Mouse (Mus musculus) retina, postnatal 1 day (tissue): ENCODE results near the gene Gnat1.

Experiments used
- DNase-seq: peaks from one replicate; pipeline ENCODE4 v3.0.0-alpha.2; 2012

The Gnat1 gene

DNA sequence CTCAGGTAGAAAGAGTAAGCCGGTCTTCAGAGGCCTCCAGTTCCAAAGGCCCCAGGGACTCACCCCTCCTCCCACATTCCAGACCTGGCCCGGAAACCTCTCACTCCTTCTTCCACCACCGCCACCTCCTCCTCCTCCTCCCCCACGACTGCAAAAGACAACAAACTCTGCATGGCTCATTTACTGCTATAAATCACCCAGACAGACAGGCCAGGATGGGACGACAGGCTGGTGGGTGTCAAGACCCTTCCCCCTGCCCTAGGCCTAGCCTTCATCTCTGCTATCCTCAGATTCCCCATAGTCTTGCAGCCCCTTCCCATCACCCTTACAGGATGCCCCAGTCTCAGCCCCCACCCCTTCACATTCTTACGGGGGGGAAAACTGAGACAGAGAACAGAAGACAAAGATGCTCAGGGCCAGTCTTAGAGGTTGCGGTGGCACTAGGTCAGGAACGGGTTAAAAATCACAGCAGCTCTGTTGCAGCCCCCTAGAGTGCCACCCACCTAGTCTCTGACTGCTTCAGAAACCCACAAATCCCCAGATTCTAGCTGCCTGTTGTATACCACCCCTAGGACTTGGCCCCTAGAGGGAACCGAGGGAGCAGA, 20.0 kb upstream of the Gnat1 start:
- peak; percentile 46 for DNase-seq

DNA sequence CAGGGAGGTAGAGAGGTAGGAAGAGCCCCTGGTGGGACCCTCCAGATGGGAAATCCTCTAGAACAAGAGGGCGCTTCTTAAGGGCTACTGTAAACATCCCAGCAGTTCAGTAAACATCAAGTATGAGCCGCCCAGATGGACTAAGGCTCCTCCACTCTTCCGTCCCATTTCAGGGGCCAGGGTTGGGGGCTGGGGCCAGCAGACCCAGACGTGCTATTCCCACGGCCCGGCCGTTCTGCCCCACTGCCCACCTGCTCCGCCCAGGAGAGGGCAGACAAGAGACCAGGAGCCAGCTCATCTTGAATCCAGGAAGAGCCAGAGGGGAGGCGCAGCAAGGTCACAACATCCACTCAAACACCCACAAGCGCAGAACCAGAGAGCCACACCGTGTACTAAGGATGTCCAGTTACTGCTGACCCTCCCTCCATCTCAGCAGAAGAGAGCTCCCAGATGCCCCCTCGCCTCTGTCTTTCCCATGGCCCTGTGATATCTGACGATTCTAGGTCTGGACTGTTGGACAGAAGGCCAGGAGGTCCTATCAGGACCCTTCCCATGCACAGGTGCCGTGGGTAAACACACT, 19.2 kb upstream of the Gnat1 start:
- DNase-seq = peak; percentile 79

DNA sequence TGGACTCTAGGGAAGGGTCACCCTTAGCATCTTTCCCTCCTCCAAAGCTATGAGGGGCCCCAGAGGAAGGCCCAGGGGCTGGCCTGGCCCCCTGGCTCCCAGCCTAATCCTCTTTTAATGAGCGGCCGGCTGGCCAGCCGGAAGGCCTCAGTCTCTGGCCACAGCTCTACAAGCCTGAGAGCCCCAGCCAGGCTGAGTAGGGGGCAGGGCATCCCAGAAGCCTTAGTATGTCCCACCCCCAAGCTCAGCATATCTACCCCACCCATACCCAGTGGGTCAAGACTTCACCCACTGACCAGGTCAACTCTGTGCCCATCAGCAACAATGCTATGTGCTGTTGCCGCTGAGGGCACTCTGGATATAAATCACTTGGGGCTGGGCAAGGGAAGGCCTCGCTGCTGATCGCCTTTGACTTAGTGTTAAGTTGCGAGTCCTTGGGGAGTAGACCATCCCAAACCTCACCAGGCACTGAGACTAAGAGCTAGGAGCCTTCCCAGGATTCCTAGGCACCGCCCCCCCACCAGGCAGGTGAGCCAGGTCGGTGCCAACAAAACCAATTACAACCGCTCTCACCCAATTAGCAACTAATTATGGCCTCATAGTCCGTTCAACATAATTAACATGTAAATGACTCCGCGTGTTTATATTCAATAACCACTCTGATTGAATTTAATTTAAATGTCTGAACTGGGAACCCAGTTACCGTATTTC, 18.5 kb upstream of the Gnat1 start:
- DNase-seq = peak; percentile 91

DNA sequence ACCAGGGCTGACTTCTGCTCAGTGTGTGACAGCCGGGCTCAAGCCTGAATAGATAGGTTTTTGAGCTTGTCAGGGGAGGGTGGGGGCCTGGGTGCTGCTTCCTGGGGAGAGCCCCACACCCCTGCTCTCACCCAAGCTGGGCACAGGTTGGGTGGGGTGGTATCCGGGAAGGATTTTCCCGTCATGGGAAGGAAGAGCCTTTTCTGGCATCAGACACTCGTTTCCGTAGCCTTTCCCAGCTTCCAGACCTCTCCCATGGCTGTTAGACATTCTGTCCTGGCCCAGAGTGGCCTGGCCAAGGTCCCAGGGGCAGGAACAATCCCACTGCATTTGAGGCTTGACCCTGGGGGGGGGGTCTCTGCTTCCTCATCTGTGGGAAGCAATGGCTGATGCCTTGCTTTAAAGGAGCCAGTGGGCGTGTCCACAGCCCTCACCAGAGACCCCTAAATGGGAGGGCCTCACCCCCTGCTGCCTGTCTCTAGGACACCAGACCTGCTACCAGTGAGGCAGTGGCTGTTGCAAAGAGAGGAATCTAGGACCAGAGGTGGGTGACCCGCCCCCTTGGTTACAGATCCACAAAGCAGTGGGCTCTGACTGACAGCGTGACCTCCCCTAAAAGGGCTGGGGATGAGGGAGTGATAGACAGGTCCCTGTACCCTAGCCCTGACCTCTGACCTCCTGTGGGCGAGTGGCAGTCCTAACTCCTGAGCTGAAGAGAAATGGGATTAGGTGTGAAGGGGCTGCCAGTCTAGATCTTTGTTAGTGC, 17.5 kb upstream of the Gnat1 start:
- DNase-seq = peak; percentile 66

DNA sequence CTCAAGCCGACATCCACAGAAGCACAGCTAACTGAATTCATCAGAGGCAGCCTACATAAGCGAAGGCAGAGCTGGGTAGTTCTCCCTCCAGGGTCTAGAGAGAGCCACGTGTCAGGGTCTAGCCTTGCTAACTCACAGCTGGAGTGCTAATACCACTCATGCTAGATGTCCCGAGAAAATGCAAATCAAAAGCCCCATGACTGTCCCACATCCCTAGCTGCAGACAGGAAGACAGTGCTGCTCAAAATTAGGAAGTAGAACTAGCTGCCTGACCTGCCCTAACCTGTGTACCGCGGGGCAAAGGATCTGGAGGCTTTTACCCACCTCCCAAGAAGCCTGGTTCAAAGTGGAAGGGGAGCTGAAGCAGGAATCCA, 16.6 kb upstream of the Gnat1 start:
- peak; percentile 40 for DNase-seq

DNA sequence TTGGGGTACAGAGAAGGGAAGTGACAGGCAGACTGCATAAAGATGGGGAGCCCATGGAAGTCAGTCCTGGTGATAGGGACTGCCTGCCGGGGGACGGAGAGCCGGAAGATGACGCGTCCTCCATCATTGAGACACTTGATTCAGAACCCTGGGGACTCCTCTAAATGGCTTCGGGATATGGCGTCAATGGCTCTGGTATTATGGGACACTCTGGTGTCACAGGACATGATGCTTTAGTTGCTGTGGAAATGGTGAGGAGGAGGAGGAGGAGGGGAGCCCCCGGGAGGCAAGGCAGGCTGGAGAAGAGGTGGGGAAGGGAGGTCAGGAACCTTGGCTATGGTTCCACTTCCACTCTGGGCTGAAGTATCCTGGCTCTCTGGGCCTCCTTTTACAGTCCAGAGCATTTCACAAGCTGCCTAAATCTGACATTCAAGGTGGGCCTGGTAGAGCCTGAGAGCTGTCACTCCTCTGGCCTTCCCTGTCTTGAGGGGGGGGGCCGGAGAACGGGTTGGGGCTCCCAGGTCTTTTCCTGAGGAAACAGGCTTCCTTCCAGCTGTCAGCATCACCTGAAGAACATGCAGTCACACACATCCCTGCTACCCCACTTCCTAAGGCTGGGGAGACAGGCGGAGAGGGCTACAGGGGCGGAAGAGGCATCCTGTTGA, 16.1 kb upstream of the Gnat1 start:
- DNase-seq = no peak

DNA sequence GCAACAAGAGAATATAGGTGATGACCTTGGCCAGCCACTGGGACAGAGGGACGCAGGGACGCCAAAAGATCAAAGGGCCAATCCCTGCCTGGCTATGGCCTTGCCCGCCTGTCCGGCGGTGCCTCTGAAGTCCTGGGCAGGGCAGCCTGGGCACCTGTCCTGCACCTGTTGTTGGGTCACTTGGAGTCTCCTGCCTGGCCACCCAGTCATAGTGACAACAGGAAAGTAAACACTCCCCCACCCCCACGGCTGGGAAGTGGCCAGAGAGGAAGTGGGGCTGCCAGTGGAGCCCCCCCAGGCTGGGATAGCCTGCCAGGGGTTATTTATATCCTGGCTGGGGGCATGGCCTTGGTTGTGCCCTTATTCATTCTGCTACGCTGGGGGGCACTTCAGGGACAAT, 15.1 kb upstream of the Gnat1 start:
- DNase-seq = no peak

DNA sequence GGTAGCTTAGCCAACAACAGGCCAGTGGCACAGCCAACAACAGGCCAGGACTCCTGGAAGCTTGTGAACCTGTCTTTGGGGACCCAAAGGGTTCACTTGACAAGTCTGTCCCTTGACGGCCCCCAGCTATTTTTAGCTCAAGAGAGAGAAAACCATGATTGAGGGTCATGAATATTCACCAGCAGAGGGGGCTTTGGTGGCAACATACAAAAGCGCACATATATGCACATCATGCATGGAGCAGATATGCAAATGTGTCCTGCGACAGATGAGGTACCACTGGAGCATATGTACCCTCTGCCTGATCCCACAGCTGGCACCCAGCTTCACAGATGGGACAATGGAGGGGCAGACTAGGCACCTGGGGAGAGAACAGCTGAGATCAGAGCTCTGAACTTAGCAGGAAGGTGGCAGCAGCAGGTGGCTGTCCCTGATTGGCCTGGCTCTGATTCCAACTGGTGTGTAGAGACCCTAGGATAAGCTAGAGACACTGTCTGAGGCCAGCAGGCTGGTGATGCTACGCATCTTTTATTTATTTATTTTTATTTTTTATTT, 14.0 kb upstream of the Gnat1 start:
- DNase-seq = peak; percentile 53

DNA sequence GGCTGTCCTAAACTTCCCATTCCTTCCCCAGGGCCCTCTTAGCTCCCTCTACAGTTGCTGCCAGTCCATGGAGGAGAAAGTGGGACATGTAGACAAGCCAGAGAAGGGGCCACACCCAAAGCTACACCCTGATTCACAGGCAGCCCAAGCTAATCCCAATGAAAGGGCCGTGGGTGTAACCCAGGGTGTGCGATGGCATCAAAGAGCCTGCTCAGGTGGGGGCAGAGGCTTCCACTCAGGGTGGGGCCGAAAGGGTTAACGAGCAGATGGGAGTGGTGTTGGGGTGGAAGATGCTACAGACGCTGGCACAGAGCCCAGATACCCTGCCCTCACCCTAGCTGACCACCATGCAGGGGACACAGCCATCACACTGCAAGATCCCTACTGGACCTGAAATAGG, 13.3 kb upstream of the Gnat1 start:
- DNase-seq = peak; percentile 83

DNA sequence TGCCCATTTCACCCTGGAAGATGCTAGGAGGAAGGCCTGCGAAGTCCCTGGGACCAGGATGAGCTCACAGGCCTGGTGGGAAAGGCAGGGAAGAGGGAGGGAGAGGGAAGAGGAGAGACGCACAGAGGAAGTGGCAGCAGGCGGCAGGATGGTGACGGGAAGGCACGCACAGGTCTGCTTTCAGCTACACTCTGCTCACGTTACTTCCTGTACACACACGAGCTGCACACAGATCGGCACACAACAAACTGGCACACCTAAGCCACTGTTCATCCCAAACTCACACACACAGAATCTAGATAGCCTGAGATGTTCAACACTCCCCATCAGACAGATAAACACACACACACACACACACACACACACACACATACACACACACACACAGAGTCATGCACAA, 10.9 kb upstream of the Gnat1 start:
- no peak for DNase-seq

DNA sequence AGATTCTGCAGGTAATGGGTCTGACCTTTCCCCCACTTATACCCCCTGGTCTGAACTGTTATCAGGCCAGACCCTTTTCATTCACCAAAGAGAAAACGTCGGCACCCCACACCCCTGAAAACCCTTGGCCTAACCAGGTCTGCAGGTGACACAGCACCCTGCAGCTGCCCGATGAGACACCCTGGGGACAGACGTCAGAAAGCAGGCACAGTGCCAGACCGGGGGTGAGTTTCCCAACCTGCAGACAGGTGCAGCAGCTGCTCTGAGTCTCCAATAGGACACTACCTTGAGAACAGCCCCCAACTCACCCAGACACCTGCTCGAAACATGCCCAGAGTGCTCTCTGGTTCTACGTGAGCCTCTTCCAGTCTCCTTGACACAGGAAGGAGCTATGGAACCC, 9.4 kb upstream of the Gnat1 start:
- no peak for DNase-seq

DNA sequence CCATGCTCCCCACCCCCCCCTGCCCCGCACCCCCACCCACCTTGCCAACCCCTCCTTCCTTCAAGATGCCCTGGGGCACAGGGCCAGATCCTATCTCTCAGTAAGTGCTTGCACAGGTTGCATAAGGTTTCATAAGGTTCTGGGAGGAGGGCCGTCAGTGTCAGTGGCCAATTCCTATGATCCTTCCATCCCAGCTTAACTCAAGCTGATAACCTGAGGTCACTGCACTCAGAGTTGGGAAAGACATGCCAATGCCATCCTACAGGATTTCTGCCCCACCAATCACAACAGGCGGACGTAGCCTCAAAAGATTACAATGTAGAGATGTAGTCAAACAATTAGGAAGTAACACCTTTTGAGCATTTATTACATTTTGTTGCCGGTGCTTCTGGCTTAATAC, 8.9 kb upstream of the Gnat1 start:
- no peak for DNase-seq

DNA sequence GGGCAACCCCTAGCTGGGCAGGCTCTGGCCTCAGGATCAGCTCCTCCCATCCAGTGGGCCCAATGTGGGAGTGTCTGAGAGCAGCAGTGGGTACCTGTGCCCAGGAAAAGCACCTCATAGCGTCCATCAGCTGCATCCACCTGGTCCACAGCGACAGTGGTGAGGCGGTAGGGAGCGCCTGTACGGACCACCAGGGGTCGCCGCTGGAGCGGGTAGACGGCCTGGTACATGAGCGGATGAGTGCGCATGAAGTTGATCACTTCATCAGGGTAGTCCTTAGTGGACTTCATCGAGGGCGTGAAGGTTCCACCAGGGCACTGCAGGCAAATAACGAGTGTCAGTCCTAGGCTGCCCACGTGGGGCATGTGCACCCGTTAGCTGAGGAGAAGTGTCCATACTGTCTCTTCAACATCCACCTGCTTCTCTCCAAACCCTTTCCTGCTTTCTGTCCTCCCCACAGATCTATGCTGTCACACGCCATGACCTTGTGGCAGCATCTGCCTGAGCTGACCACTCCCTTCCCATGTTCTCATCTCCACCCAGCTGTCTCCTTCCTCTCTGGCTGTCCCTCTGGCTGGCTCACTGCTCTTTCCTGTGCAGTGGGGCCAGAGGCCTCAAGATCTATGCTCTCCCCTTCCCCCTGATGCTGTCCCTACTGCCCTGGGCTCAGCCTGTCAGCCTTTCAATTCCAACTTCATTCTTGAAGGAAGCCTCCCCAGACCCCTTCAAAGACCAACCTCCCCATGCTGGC, 5.9 kb upstream of the Gnat1 start:
- DNase-seq = peak; percentile 78

DNA sequence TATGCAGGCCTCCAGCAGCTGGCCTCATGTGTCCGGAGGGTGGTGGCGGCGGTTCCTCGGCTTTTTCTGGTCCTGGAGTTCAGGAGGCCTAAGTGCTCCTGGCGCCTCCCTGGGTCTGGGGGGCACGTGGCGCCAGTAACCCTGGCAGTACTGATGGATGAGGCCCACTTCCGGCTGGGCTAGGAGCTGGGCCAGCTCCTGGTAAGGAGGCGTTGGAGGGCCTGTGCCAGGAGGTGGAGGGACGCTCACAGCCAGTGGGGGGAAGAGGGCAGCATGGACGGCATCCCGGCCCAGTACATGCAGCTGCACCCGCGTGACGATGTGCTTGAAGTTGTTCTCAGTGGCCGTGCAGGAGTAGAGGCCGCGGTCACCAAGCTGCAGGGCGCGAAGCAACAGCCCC, 2.9 kb upstream of the Gnat1 start:
- DNase-seq = no peak

DNA sequence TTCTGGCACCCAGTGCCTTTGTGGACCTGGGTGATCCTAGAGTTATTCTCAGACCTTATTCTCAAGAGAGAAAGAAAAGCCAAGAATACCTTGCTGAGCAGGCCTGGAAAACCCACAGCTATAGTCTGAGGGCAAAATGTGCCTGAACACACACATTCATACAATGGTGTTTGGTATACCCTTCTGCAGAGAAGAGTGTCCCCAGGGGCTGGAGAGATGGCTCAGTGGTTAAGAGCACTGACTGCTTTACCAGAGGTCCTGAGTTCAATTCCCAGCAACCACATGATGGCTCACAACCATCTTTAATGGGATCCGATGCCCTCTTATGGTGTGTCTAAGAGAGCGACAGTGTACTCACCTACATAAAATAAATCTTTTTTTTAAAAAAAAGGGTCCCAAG, 651 bp downstream of the Gnat1 start:
- no peak for DNase-seq

DNA sequence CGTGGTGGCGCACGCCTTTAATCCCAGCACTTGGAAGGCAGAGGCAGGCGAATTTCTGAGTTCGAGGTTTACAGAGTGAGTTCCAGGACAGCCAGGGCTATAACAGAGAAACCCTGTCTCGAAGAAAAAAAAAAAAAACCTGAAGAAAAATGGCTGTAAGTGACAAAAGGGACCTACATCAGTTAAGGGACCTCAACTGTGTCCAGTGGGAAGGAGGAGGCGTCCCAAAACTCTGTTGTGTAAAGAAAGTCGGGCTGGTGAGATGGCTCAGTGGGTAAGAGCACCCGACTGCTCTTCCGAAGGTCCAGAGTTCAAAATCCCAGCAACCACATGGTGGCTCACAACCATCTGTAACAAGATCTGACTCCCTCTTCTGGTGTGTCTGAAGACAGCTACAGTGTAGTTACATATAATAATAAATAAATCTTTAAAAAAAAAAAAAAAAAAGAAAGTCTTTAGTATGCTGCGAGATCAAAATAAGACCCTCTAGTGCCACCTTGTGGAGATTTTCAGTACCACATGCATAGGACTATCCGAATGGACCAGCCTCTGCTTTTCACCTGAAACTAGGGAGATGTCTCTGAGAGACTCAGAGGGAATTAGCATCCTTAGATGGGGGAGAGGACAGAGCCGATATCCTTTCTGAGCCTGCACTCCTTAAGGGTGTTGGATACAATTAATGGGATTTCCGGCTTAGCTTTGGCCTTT, 1.5 kb downstream of the Gnat1 start:
- peak; percentile 86 for DNase-seq

DNA sequence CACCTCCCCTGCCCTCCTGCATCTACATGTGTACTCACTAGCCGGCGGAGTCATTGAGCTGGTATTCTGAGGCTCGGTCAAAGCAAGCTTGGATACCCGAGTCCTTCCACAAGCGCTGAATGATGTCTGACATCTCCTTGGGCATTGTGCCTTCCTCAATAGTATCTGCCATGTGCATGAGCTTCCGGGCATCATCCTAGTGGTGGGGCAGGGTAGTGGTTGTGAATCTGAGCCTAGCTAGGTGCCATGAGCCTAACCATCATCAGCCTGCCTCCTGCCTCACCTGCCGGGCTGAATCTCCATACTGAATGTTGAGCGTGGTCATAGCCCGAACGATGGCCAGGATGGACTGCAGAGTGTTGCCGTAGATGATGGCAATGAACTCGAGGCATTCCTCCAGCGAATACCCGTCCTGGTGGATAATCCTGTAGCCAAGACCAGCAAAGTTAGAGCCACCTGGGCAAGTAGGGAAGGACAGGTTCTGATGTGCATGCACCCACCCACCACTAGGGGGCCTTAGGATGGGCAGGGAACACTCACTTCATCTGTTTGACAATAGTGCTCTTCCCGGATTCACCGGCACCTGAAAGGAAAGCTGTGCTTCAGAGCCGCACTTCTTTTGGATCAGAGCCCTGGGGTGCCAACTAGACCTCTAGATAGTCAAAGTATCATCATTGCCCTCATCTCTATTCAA, 2.3 kb downstream of the Gnat1 start:
- DNase-seq = peak; percentile 78

DNA sequence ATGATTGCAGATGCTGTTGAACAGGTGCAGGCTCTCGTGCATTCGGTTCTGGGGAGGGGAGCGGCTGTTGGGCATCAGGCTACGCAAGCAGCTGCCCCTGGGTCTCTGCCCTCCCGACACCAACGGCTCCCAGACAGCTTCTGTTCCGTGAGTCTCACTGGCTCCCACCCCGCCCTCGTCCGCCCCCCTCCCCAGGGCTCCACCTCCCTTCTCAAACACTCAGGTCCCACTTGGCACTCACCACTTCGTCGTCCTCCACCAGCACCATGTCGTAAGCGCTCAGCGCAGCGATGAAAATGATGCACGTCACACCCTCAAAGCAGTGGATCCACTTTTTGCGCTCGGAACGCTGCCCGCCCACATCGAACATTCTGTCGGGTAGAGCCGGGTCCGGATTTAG, 3.2 kb downstream of the Gnat1 start:
- DNase-seq = no peak

DNA sequence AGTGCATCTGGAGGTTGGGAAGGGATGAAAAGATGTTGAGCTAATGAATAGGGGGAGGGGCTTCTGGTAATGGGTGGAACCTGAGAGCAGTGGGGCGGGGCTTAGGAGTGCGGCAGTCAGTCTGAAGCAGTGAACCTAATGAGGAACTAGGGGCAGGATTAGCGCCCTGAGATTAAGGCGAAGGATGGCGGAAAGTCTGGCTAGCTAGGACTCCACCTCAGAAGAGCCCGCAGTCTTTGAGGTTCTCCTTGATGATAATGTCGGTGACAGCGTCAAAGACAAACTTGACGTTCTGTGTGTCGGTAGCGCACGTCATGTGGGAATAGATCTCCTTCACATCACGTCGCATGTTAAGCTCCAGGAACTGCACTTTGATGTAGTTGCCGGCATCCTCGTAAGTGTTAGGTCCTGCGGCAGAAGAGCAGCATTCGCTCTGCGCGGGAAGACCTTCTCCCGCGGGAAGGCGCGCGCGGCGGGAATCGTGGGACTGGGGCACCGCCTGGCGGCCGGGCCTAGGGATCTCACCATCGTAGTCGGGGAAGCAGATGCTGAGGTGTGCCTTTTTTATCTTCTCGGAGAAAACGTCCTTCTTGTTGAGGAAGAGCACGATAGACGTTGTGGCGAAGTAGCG, 3.7 kb downstream of the Gnat1 start:
- peak; percentile 89 for DNase-seq
